Mouse (Mus musculus): Measurements from ENCODE around the gene Psmd14. TPM values are rescaled to one million over a fixed set of nuclear protein-coding genes. Genes with fewer than 3 reads are reported as not detected.

Psmd14 gene
- polyA plus RNA-seq, 1 experiment from 2014 or later, result 166 TPM

DNA sequence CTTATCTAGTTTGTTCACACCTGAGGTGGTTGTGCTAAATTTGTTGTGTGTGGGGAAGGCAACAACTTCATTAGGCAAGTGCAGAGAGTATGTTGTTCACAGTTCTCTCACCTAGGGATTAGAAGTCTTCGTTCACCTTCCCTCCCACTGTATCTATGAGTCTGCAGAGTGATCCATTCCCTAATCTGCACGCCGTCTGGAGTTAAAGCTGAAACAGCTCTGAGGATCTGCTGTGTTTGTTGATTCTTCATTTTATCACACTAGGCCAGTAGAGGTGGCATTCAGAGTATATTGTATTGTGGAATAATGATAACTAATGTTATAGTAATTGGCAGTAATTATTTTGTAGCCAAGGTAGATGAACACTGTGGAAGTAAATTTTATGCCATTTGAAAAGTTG lies 48.5 kb downstream of the Psmd14 start:
- peak; percentile 55 for DNase-seq
- Histone ChIP-seq H3K27ac (peak overlapping the region; percentile 83), H3K9ac (no peak overlapping the region), H3K4me2 (peak overlapping the region; percentile 33), H3K4me3 (replicated peaks) (no peak overlapping the region), H3K36me3 (peaks cover 15% of the 10 kb centered on the region), H3K27me3 (no peaks in the 10 kb centered on the region), H3K9me3 (replicated peaks) (no peaks in the 10 kb centered on the region), H3K4me1 (replicated peaks) (peaks cover 35% of the 10 kb centered on the region)
- 29% methylated on average over 3 of the region's 3 CpGs for WGBS (ENCODE audit: insufficient replicate concordance)
- ATAC-seq (ENCODE audit: low read depth), result peak; percentile 91

DNA sequence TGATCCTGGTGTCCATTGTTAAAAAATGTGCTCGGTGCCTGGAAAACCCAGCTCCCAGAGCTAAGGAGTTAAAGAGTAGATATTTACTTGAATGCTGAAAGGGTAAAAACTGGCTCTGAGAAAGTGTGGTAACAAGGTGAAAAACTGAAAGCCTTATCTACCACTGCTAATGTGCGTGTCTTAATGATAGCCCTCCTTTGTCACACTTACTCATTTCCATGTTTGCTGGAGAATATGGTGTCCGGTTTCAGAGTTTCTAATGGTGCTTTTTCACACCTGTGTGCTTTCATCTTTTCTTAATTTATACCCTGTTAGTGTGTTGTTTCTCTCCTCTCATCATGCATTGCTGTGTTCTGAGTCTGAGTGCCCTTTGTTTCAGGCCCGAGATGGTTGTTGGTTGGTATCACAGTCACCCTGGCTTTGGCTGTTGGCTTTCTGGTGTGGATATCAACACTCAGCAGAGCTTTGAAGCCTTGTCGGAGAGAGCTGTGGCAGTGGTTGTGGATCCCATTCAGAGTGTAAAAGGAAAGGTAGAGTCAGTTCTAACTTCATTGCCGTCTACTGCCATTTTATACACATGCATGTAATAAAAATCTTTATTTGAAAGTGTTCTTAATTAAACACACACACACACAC lies 53.1 kb downstream of the Psmd14 start:
- Histone ChIP-seq H3K4me3 (replicated peaks) (no peak overlapping the region), H3K4me2 (no peak overlapping the region), H3K9me3 (replicated peaks) (no peaks in the 10 kb centered on the region), H3K27me3 (no peaks in the 10 kb centered on the region), H3K36me3 (peaks cover 19% of the 10 kb centered on the region), H3K4me1 (replicated peaks) (peaks cover 21% of the 10 kb centered on the region), H3K27ac (no peak overlapping the region), H3K9ac (no peak overlapping the region)
- no peak for DNase-seq
- 67% methylated on average over 6 of the region's 6 CpGs for WGBS (ENCODE audit: insufficient replicate concordance)
- no peak for ATAC-seq (ENCODE audit: low read depth)

DNA sequence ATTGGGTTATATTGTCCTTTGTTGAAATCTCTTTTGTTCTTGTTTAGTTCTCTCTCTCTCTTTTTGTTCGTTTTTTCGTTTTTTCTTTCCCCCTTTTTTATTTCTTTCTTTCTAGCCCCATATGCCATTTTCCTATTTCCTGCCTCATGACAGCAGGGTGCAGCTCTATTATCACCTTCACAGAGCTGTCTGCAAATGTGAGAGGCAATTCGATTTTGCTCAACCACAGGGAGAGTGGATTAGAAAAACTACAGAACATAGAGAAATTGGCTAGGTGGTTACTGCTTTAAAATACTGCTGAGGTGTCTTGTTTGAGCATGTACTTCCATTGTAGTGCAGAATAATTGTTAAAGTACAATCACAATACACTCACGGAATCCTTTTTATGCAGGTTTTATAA lies 54.0 kb downstream of the Psmd14 start:
- DNase-seq, result no peak
- H3K4me2 ChIP-seq, result no peak overlapping the region
- peaks cover 19% of the 10 kb centered on the region for H3K36me3 ChIP-seq
- H3K27me3 ChIP-seq, result no peaks in the 10 kb centered on the region
- ATAC-seq (ENCODE audit: low read depth), result no peak
- no peak overlapping the region for H3K9ac ChIP-seq
- 67% methylated on average over 4 of the region's 4 CpGs for WGBS (ENCODE audit: insufficient replicate concordance)
- no peaks in the 10 kb centered on the region for H3K9me3 ChIP-seq (replicated peaks)
- no peak overlapping the region for H3K27ac ChIP-seq
- peaks cover 13% of the 10 kb centered on the region for H3K4me1 ChIP-seq (replicated peaks)
- H3K4me3 ChIP-seq (replicated peaks), result no peak overlapping the region

DNA sequence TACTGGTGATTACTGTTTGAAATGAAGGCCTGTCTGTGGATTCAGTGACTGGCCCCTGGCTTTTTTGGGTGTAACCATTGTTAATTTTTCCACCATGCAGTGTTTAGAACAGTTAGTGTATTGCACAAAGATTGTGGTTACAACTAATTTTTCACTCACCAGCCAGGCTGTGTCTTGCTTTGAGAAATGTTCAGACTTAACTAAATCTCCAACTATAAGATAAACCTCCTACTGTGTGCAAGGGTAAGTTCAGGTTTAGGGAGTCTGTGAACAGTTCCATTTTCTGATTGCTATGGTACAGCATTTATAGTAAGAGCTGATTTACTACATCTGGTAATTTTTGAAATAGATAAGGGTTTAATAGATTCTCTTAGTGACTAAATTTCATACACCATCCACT lies 69.3 kb downstream of the Psmd14 start:
- Histone ChIP-seq H3K9ac (no peak overlapping the region), H3K27ac (no peak overlapping the region), H3K9me3 (replicated peaks) (no peaks in the 10 kb centered on the region), H3K4me1 (replicated peaks) (no peaks in the 10 kb centered on the region), H3K36me3 (peaks cover 19% of the 10 kb centered on the region), H3K4me2 (no peak overlapping the region), H3K27me3 (no peaks in the 10 kb centered on the region), H3K4me3 (replicated peaks) (no peak overlapping the region)
- ATAC-seq (ENCODE audit: low read depth) (no peak), DNase-seq (no peak)

DNA sequence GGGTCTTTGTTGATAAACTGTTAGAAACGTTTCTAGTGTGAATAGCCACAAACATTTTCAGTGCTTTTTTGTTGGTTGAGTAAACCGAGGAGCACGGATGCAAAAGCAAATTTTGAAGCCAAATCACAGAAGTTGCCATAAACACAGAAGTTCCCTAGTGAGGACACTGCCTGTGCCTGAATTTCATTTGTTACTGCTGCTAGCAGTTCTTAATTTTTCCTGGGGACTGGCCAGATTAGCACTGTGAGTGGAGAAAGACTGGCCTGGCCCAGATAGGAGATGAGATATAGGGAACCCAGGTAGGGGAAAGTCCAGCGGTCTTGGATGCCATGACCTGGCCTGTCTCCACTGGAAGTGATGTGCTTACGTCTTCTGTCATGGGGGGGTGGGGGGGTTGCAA lies 83.5 kb downstream of the Psmd14 start:
- WGBS (ENCODE audit: insufficient replicate concordance), result 86% methylated on average over 5 of the region's 5 CpGs
- Histone ChIP-seq H3K36me3 (peaks cover 13% of the 10 kb centered on the region), H3K27me3 (no peaks in the 10 kb centered on the region), H3K9me3 (replicated peaks) (no peaks in the 10 kb centered on the region), H3K9ac (no peak overlapping the region), H3K4me1 (replicated peaks) (no peaks in the 10 kb centered on the region), H3K4me2 (no peak overlapping the region), H3K27ac (no peak overlapping the region), H3K4me3 (replicated peaks) (no peak overlapping the region)
- no peak for ATAC-seq (ENCODE audit: low read depth)
- no peak for DNase-seq

DNA sequence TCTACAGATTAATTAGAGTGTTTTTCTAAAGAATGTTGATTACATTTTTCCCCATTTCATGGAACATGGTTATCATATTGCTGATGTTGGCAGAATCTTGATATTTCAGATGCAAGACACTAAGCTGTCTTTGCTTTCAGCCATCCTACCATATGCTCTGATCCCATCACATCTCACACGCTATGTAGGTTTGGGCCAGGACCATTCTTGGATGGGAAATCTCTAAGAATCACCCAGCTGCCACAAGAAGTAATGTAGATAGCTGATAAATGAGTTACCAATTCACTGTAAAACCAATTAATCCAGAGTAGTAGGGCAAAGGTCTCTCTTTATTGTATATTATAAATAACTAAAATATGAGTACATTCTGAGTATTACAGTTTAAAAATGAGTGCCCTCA lies 86.6 kb downstream of the Psmd14 start:
- Histone ChIP-seq H3K9me3 (replicated peaks) (no peaks in the 10 kb centered on the region), H3K27ac (no peak overlapping the region), H3K36me3 (peaks cover 13% of the 10 kb centered on the region), H3K4me2 (no peak overlapping the region), H3K4me1 (replicated peaks) (no peaks in the 10 kb centered on the region), H3K27me3 (peaks cover 22% of the 10 kb centered on the region), H3K4me3 (replicated peaks) (no peak overlapping the region), H3K9ac (no peak overlapping the region)
- DNase-seq (no peak), ATAC-seq (ENCODE audit: low read depth) (no peak)
- WGBS (ENCODE audit: insufficient replicate concordance), result 95% methylated on average over 1 of the region's 1 CpGs

DNA sequence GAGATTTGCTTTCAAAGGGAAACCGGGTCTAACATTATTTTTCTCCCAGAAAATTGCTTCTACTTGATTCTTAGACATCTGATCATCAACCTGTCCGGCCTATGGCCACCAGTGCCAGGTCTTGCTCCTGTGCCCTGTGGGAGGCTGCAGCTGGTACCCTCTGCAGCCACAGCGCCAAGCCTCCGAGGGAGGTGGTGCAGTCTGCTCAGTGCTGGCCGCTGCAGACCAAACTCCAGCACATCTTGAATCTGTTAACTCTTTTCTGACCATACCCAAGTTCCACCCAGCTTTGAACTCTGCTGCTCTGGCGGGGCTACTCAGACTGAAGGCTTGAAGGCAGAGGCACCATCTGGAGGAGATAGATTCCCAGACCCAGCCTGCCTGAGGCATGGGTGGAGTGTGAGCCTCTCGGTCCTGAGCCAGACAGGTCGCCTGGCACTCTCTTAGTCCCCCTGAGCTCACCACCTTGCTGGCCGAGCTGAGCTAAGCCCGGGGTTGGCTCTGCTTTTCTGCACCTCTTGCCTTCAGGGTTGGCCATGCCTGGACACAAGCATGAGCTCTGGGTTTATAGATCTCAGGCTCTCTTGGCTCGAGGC lies 91.3 kb downstream of the Psmd14 start, which contains the start of gene Tbr1:
Gene Tbr1 (plus strand): TSS at position 275 of the 596 bp plus-strand sequence.
- H3K4me1 ChIP-seq (replicated peaks), result peaks cover 9% of the 10 kb centered on the region; the same call in 1 of the 2 replicates
- H3K4me3 ChIP-seq (replicated peaks), result no peak within 1 kb of the TSS; the same call in 1 of the 2 replicates
- peaks cover 69% of the 10 kb centered on the region for H3K27me3 ChIP-seq
- ATAC-seq (ENCODE audit: low read depth) (peak; percentile 65; the same call in 1 of the 2 replicates), DNase-seq (no peak)
- peaks cover 12% of the 10 kb centered on the region for H3K36me3 ChIP-seq
- H3K27ac ChIP-seq, result no peak within 1 kb of the TSS
- no peaks in the 10 kb centered on the region for H3K9me3 ChIP-seq (replicated peaks)
- H3K4me2 ChIP-seq, result peak within 1 kb of the TSS; percentile 13; the same call in 1 of the 2 replicates
- WGBS (ENCODE audit: insufficient replicate concordance), result 7% methylated on average over 11 of the region's 11 CpGs
- H3K9ac ChIP-seq, result no peak within 1 kb of the TSS

DNA sequence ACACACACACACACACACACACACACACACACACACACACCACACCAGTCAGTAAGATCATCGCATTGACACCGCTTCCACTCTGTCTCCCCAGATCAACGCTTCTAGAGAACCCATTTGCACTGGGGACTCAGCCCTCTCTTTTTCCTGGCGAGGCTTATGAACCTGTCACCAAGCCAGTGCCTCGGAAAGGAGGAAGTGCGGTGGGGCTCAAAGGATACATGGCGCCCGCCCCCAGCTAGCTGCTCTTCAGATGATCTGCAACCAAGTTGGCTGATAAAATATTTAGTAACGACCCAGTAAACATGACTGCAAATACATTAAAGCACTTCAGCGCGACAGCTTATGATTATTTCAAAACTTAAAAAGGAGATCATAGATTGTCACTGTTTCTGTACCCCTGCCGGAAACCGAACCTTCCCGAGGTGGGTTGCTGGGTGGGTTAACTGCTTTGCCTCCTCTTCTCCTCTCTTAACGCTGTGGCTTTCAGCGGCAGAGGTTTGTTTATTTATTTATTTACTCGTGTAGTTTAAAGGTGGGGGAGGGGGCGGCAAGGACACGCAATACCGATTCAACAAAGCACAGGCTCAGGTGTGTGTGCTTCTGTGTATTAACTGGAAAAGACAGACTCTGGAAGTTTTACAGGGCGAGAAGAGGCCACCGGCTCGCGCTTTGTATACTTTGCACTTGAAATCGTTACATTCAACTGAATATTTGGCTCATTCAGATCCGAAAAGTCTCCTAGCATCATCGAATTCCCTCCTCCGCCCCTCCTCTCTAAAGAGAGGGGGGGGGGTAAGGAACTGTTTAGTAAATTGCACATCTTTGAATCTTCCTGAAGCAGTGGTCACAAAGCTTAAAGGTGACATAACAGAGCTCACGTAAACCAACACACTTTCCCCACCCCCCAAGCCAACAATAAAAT lies 92.2 kb downstream of the Psmd14 start:
- DNase-seq, result no peak
- H3K9me3 ChIP-seq (replicated peaks), result no peaks in the 10 kb centered on the region
- H3K9ac ChIP-seq, result no peak overlapping the region
- H3K27me3 ChIP-seq, result peaks cover 78% of the 10 kb centered on the region
- ATAC-seq (ENCODE audit: low read depth), result no peak; the same call in 1 of the 2 replicates
- H3K4me1 ChIP-seq (replicated peaks), result peaks cover 9% of the 10 kb centered on the region; the same call in 1 of the 2 replicates
- peak overlapping the region; percentile 13; the same call in 1 of the 2 replicates for H3K4me2 ChIP-seq
- H3K36me3 ChIP-seq, result peaks cover 9% of the 10 kb centered on the region
- 3% methylated on average over 29 of the region's 29 CpGs for WGBS (ENCODE audit: insufficient replicate concordance)
- H3K4me3 ChIP-seq (replicated peaks), result no peak overlapping the region; the same call in 1 of the 2 replicates
- no peak overlapping the region for H3K27ac ChIP-seq

DNA sequence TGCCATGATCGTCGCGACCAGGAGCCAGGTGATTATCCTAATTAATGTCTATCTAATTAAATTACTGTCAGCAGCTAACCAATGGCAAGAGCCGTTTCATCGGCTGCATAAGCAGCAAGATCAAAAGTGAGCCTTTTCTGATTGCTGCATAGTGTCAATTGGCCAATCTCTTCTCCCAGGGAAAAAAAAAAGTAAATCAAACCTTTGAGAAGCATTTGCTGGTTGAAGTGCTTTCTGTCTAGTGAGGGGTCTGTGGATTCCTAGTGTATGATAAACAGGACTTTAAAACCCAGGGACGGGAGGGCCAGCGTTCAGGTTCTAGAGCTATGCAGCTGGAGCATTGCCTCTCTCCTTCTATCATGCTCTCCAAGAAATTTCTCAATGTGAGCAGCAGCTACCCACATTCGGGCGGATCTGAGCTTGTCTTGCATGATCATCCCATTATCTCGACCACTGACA lies 92.9 kb downstream of the Psmd14 start:
- Histone ChIP-seq H3K9me3 (replicated peaks) (no peaks in the 10 kb centered on the region), H3K4me3 (replicated peaks) (no peak overlapping the region), H3K4me2 (no peak overlapping the region), H3K36me3 (peaks cover 9% of the 10 kb centered on the region), H3K27ac (no peak overlapping the region), H3K27me3 (peaks cover 85% of the 10 kb centered on the region), H3K4me1 (replicated peaks) (peaks cover 9% of the 10 kb centered on the region; the same call in 1 of the 2 replicates), H3K9ac (no peak overlapping the region)
- no peak for DNase-seq
- 5% methylated on average over 10 of the region's 10 CpGs for WGBS (ENCODE audit: insufficient replicate concordance)
- no peak for ATAC-seq (ENCODE audit: low read depth)

DNA sequence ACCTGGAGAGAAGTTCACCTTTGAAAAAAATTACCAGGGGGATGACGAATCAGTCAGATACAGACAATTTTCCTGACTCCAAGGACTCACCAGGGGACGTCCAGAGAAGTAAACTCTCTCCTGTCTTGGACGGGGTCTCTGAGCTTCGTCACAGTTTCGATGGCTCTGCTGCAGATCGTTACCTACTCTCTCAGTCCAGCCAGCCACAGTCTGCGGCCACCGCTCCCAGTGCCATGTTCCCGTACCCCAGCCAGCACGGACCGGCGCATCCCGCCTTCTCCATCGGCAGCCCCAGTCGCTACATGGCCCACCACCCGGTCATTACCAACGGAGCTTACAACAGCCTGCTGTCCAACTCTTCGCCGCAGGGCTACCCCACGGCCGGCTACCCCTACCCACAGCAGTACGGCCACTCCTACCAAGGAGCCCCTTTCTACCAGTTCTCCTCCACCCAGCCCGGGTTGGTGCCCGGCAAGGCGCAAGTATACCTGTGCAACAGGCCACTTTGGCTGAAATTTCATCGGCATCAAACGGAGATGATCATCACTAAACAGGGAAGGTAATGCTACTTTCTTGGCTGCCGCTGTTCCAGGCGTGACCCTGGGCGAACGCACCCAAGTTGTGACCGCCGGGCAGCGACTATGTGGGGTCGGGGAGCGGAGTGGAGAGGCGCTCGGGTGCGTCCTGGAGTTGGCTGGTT lies 93.5 kb downstream of the Psmd14 start:
- ATAC-seq (ENCODE audit: low read depth), result no peak
- H3K27me3 ChIP-seq, result peaks cover 91% of the 10 kb centered on the region
- no peak overlapping the region for H3K4me3 ChIP-seq (replicated peaks)
- peaks cover 7% of the 10 kb centered on the region for H3K36me3 ChIP-seq
- H3K9me3 ChIP-seq (replicated peaks), result no peaks in the 10 kb centered on the region
- peaks cover 9% of the 10 kb centered on the region; the same call in 1 of the 2 replicates for H3K4me1 ChIP-seq (replicated peaks)
- no peak overlapping the region for H3K27ac ChIP-seq
- WGBS (ENCODE audit: insufficient replicate concordance), result under 1% methylated on average over 39 of the region's 39 CpGs
- no peak overlapping the region for H3K9ac ChIP-seq
- DNase-seq, result no peak
- no peak overlapping the region for H3K4me2 ChIP-seq

All from liver, embryonic 13.5 days (tissue).